Mouse (Mus musculus): ENCODE data around the gene 4930402F06Rik.

The 4930402F06Rik gene

DNA sequence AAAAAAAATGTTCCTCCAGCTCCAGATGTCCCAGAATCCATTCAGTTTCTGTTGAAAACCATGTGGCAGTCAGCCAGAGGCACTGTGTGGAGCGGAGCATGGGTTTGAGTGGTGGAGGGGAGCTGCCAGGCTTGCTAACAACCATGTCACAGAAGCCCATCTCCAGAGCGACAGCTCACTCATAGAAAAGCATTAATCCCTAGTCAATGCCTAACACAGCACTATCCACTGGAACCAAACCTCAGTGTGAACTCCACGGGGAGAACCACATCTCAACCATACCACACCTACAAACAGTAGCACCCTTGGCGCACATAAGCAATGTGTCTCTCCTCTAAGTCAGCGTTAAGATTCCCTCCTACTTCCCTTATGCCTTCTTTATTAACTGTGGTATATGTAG, at the start of gene 4930402F06Rik:
TSS of gene 4930402F06Rik (minus strand) at position 80 of the 400 bp plus-strand sequence.
- DNase-seq (ENCODE audit: low read depth, low spot score) = no peak

DNA sequence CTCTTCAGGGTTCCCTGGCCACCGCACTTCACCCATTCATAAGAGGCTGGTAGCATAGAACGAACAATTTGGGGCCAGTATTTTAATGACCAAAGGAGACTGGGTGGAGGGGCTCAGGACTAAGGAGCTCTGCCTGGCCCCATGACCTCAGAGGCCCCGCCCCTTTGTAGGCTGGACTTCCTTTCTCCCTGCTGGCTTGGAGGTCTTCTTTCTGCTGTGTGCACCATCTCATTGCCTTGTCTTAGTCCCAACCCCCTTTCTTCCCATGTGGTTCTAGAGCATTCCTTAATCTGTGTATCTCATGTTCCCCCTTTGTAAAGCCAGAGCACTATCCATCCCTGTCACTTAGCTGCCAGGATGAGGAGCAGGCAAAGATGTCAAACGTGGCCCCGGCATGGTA, 49.3 kb upstream of the 4930402F06Rik start:
- DNase-seq (ENCODE audit: low read depth, low spot score) = no peak

- DNase-seq (ENCODE audit: low read depth, low spot score) = no peak
Observed at GRCm38 (mm10) chr2:35445610-35446009, 48.6 kb upstream of the 4930402F06Rik start.

DNA sequence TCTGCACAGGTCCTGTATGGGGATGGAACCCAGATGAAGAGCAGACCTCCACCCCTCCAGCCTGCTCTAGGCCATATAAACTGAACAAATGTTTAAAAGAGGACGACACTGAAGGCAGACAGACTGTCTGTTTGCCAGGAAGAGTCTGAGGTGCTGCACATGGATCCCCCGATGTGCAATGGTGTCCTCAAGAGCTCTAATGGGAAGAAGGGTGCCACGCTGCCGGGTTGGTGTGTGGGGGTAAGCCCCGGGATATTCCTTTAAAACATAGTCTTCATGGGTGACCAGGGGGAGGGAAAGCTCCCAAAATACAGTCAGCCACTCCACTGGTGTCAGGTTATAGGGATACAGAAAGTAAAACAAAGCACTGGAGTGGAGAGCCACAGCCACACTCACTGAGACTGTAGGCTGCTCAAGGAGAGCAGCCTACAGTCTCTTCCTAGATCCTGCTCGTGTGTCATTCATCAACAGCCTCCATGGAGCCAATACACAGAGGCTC, 47.8 kb upstream of the 4930402F06Rik start:
- no peak for DNase-seq (ENCODE audit: low read depth, low spot score)

DNA sequence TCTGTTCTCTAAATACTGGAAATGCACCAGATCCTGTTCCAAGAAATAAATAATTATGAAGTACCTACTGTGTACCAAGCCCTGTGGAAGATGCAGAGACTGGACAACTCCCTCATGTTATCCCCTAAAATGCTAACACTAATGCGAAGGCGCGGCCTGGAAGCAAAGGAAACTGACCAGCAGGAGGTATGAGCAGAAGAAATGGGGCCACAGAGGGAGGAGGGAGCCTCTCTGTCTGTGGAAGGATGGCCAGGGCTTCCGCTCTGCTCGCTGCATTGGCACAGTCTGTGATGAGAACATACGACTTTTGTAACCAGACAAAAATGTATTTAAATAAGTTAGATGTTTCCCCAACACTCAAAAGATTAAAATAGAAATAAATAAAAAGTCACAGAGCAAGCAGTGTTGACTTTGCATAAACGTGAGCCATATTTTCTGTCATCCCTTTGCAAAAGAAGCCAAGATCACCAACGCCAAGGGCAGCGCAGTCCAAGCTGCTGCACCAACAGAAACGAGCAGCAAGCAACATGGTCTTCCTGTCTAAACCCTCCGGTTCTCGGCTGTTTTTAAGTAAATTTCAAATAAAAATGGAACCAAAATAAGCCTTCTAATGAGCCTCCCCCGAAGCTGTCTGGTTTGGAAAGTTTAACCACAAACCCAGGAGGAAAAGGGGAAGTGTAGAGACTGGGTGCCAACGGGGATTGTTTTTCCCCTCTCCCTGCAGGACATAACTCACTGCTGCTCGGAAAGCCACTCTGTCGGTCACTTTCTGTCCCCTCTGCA, 47.2 kb upstream of the 4930402F06Rik start:
- no peak for DNase-seq (ENCODE audit: low read depth, low spot score)

DNA sequence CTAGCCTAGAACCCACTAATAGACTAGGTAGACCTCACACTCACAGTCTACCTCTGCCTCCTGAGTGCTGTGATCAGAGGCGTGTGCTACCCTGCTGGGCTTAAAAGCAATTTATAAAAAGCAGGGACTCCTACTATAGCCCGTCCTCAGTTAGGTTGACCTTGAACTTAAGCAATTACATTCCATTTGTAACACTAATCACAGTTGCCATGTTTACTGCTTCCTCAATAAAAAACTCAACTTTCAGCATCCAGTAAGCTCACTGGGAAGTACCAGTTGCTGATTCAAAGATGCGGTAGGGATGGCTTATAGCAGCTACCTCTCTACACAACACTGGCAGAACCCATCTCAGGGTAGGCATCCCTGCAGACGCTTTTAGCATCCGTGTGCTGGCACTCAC, 46.4 kb upstream of the 4930402F06Rik start:
- no peak for DNase-seq (ENCODE audit: low read depth, low spot score)

GRCm38 (mm10) chr2:35442079-35442478, 45.1 kb upstream of the 4930402F06Rik start:
- DNase-seq (ENCODE audit: low read depth, low spot score) = no peak

DNA sequence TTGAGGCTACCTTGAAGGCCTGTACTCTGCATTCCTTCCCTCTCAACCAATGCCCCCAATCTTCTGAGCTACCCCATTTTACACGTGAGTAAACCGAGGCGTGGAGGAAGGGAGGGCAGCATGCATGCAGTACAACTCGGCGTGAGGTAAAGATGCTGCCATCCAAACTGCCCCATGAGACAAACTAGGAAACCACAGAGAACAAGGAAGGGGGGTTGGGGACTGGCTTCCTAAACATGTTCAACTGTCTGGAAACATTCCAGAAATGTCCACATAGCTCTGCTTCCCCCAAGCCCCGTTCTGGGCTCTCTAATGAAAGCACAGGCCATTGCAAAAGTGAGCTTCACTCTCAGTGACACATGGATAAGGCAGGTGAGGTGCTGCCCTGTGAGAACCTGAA, 44.4 kb upstream of the 4930402F06Rik start:
- DNase-seq (ENCODE audit: low read depth, low spot score) = no peak

- DNase-seq (ENCODE audit: low read depth, low spot score) = no peak
Observed at GRCm38 (mm10) chr2:35440480-35440879, 43.5 kb upstream of the 4930402F06Rik start.

DNA sequence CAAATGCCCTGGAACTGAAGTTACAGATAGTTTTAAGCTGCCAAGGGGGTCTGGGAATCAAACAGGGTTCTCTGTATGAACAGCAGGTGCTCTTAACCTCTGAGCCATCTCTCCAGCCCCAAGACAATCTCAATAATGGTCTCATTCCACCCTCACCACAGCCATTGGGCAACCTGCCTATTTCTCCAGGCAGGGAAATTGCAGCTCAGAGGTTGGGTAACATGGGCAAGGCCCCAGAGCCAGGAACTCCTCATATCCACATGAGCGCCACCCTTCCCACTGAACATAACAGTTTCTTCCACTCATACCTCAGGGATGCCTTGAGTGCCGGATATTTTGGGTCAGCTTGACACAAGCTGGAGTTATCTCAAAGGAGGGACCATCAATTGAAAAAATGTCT, 40.8 kb upstream of the 4930402F06Rik start:
- no peak for DNase-seq (ENCODE audit: low read depth, low spot score)

DNA sequence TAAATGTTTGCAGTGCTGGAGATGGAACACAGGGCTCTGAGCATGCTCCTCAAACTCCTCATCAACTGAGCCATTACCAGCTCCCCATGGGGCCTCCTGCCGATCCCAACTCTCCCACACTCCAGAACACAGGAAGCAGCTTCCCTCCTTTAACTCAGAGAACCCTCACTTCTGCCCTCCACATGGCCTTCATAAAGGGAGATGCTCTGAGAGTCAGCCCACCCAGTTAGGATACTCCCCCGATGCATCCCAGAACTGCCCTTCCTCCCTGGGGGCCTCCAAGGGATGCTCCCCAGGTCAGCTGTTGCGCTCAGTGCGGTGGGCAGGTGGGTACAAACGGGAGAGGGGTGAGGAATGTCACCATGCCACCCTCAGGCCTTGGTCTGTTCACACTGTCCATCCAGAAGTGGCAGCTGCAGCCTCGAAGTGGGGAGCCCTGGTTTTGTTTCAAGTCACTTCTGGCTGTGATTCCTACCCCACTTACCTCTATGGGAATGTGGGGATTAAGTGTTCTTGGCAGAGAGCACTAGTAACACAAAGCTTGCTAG, 37.7 kb upstream of the 4930402F06Rik start:
- DNase-seq (ENCODE audit: low read depth, low spot score) = no peak

DNA sequence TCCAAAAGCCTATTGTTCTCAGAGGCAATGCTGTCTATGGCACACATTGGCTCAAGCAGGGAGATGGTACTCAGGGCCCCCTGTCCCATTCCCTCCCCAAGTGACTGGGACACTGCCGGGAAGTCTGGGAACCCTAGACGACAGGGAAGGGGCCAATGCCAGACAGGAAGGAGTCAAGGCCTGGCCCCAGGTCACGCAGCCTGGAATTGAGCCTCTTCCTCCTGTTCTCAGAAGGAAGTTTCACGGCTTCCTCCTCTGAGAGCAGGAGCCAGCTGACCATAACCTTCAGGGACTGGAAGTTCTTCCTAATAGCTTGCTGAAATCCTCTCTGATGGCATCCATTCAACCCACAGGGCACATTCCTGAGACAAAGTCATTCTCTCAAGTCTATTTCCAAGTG, 36.5 kb upstream of the 4930402F06Rik start:
- DNase-seq (ENCODE audit: low read depth, low spot score) = no peak

- no peak for DNase-seq (ENCODE audit: low read depth, low spot score)
Observed at GRCm38 (mm10) chr2:35432472-35432871, 35.5 kb upstream of the 4930402F06Rik start.

- DNase-seq (ENCODE audit: low read depth, low spot score) = no peak
Observed at GRCm38 (mm10) chr2:35432011-35432410, 35.0 kb upstream of the 4930402F06Rik start.

GRCm38 (mm10) chr2:35430806-35431205, 33.8 kb upstream of the 4930402F06Rik start:
- DNase-seq (ENCODE audit: low read depth, low spot score) = no peak

DNA sequence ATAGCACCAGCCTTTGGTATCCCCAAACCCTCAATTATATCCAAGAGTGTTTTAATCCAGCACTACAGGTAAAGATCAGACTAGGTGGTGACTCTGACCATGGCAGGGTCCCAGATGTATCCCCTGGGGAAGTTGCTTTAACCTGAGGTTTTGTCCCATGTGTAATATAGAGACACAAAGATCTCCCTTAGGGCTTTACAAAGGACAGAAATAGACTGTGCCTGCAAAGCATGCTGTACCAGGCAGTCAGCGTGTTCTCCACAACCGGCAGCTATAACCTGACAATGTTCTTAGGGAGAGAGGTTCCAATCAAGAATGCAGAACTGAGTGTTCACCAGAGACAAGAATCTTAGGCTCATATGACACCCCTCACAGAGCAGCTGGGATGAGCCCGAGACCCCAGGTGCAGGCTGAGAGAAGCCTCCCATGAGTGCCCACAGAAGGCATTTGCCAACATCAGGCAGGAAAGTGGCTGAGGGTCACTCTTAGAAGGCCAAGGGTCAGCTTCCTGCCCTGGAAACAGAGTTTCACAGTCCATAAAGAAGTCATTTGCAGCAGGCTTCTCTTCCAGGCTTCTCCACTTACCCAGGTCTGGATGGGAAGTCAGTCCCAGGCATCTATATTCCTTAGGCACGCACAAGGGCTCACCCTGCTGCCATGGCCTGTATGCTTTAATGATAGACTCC, 31.8 kb upstream of the 4930402F06Rik start:
- no peak for DNase-seq (ENCODE audit: low read depth, low spot score)

GRCm38 (mm10) chr2:35427559-35427958, 30.6 kb upstream of the 4930402F06Rik start:
- DNase-seq (ENCODE audit: low read depth, low spot score) = no peak

DNA sequence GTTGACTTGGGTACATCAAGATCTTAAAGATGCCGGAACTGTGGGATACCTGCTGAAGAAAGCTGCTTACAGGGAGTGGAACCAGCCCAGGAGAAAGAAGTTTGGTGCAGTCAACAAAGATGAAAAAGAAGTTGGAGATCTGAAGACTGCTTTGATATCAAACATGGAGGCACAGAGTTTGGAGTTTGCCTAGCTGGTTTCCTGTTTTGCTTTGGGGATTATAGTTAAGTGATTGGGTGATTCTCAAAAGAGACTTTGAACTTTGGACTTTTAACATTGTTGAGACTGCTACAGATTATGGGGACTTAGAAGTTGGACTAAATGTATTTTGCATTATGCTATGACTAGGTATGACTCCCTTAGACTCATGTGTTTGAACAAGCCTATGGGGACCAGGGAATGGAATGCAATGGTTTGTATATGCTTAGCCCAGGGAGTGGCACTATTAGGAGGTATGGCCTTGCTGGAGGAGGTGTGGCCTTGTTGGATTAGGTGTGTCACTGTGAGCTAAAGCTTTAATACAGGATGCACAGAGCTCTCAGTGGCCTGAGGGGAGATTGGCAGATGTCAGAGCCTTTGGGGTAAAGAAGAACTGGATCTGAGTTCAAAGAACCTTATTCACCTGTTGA, 26.9 kb upstream of the 4930402F06Rik start:
- DNase-seq (ENCODE audit: low read depth, low spot score) = no peak

GRCm38 (mm10) chr2:35422384-35422783, 25.4 kb upstream of the 4930402F06Rik start:
- DNase-seq (ENCODE audit: low read depth, low spot score) = no peak

DNA sequence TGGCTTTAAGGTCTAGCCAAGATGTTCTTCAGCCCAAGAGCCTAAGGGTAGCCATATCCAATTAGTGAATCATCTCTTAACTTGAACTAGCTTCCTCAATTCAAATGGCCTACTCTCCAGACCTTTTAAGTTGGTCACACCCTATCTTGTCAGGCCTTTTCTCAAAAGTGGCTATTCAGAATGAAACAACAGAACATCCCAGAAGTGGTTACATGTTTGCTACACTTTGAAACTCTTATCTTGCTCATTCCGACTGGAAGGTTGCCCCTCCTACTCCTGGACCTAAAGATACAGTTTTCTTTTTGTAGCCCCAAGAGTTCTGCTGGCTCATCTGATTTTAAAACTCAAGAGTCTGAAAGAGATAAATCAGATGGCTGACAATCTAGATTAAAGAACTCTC, 23.7 kb upstream of the 4930402F06Rik start:
- DNase-seq (ENCODE audit: low read depth, low spot score) = no peak

DNA sequence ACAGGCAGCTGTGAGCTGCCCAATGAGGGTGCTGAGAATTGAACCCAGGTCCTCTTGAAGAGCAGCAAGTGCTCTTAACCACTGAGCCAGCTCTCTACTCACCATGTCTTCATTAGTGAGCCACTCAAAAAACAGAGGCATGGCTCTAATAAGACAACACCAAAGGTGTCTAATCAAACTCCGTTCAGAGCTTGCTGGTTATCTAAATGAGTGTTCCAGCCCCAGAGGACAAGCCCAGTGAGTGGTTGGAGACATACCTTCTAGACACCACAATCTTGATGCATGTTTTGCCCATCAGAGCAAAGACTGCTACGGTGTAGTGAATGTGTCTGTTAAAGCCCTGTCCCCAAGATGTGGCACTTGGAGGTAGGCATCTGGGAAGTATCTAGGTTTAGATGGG, 22.7 kb upstream of the 4930402F06Rik start:
- no peak for DNase-seq (ENCODE audit: low read depth, low spot score)

GRCm38 (mm10) chr2:35419243-35419642, 22.3 kb upstream of the 4930402F06Rik start:
- no peak for DNase-seq (ENCODE audit: low read depth, low spot score)

All from WW6 (cell line).